Mouse (Mus musculus): ENCODE data around the gene Mx1. TPM values are rescaled to one million over a fixed set of nuclear protein-coding genes. Genes with fewer than 3 reads are reported as not detected.

The Mx1 gene
- total RNA-seq, 4 experiments from 2014 or later, result 0.13 to 0.51 (median 0.31) TPM; not detected in 1

Other genes starting within 250 kb of the Mx1 start
- gene Bace2, start 106.2 kb downstream of the Mx1 start, total RNA-seq (2022), result 1 to 10 TPM in 3 of 4 experiments, under 1 TPM in 1; 0.97 to 4.4 (median 1.6) TPM
- not detected for gene Fam3b, start 51.9 kb upstream of the Mx1 start, total RNA-seq (2022)
- not detected for gene Tmprss2, start 148.3 kb upstream of the Mx1 start, total RNA-seq (2022)

Data from gastrocnemius, adult 8-10 months (tissue).